Mouse (Mus musculus): ENCODE measurements around the gene Spdye4b. TPM values are rescaled to one million over a fixed set of nuclear protein-coding genes. Genes with fewer than 3 reads are reported as not detected.

Spdye4b gene
- not detected in 2 replicates for polyA plus RNA-seq (2012; rRNA removed; ENCODE audit: low replicate concordance)

DNA sequence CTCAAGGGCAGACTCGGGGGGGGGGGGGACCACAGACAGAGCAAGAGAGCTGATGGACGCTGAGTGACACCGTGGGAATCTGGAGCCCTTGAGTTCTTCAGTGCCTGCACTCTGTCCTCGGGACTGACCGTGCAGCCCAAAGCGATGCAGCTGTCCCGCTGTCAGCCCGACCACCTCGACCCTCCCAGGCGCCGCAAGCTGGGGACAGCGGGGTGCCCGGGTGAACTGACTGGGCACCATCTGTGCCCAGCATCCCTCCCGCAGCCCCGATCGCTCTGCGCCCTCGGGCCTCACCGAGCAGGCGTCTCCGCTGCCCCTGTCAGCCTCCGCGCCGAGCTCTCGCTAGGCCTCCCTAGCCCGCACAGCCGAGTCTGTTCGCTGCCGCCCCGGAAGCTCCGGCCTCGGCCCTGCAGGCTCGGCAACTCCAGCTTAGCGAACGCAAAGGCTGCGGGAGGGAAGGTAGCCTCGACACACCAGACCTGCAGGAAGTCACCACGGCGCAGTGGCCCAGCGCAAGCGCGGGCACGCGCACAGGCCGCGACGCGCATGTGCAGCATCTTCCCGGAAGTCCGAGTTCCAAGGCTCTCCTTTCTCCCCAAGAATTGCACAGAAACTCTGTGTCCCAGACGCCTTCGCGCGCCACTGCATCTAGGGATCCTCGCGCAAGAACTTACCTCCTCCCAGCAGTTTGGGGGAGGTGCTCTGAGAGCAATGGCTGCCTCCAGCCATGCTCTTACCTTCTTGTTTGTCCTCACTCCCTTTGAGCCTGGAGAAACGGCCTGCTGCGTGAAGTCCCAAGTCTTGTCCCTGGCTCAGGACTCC, at the start of gene Spdye4b, which contains the start of gene Rbak:
Gene Spdye4b (plus strand): TSS at position 763 of the 822 bp plus-strand sequence.
Gene Rbak (minus strand): TSS at position 521 of the 822 bp plus-strand sequence.

DNA sequence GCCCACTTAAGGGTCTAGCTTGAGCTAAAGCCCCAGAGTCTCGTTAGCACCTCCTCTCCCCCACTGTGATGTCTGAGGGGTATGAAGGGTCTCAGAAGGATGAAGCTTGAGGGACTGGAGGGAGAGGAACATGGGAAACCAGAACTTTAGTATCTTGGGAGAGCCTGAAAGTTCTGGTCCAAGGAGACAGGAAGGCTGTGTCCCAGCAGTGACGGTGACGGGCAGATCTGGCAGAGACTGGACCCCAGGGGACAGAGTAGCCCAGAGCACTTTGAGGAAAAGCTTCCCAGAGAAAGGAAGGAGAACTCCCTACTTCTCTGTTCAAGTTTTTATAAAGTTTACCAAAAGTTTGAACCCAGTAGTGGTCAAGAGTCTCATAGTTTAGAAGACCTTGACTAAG, 33.3 kb upstream of the Spdye4b start, which contains the start of gene Olfr718-ps1:
Gene Olfr718-ps1 (minus strand): TSS at position 101 of the 400 bp plus-strand sequence.

DNA sequence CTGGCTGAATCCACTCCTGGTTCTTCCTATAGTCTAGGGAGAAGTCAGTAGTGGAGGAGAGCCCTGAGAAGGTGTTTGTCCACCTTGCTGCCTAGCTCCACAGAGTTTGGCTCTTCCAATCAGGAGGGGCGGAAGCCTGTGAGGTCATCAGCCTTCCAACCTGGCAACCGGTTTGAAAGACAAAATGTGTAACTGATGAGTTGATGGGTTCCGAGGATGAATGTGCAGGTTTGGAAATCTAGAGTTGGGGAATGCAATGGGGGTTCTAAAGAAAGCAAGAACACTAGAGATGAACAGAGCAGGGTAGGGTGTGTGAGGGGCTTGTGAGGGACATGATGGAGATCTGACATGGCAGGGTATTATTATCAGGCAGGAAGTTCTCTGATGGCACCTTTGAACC, 46.0 kb downstream of the Spdye4b start, which contains the start of gene Spdye4a:
Gene Spdye4a (minus strand): TSS at position 101 of the 400 bp plus-strand sequence.

DNA sequence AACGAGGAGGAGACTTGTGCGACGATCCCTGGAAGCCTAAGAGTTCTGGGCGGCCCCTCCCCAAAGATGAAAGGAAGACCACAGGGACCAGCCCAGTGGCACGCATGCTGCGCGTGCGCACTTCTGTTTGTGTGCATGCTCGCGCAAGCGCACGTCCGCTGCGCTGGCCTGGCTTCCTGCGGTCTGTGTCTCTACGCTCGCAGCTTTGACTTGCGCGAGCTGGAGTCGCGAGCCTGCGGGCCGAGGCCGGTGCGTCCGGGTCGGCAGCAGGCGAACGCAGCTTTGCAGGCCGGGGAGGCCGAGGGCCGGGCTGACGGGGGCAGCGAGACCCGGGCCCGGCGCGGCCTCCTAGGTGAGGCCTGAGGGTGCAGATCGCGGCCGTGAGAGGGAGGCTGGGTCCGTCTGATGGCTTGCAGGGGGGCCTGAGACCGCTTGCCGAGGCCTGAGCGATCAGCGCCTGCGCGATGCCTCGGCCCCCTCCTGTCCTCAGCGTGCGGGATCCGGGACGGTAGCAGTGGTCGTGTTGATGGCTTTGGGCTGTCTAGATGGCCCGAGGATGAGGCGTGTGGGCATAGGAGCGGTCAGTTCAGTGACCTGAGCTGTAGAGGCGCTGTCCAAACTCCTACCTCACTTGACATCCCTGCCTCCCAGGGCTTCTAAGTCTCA, 54.3 kb downstream of the Spdye4b start, which contains the start of gene Zfp12:
Gene Zfp12 (plus strand): TSS at position 136 of the 666 bp plus-strand sequence.

Other genes with a start within 250 kb of the Spdye4b start
- 9.2 and 14.1 TPM in 2 replicates for gene Fscn1, start 220.7 kb upstream of the Spdye4b start, polyA plus RNA-seq (2012; rRNA removed; ENCODE audit: low replicate concordance)
- gene Rnf216, start 68.0 kb upstream of the Spdye4b start, polyA plus RNA-seq (2012; rRNA removed; ENCODE audit: low replicate concordance): 18.3 and 22.1 TPM in 2 replicates
- gene Olfr718-ps1, start 33.4 kb upstream of the Spdye4b start, polyA plus RNA-seq (2012; rRNA removed; ENCODE audit: low replicate concordance): not detected in 2 replicates
- gene Rbak, start 242 bp upstream of the Spdye4b start, polyA plus RNA-seq (2012; rRNA removed; ENCODE audit: low replicate concordance): 0.70 and 1.4 TPM in 2 replicates
- gene Spdye4a, start 45.9 kb downstream of the Spdye4b start, polyA plus RNA-seq (2012; rRNA removed; ENCODE audit: low replicate concordance): not detected in 2 replicates
- 1.6 and 2.0 TPM in 2 replicates for gene Zfp12, start 54.1 kb downstream of the Spdye4b start, polyA plus RNA-seq (2012; rRNA removed; ENCODE audit: low replicate concordance)
- gene Zfp316, start 89.0 kb downstream of the Spdye4b start, polyA plus RNA-seq (2012; rRNA removed; ENCODE audit: low replicate concordance): 2.8 and 3.0 TPM in 2 replicates
- gene Zfp853, start 112.6 kb downstream of the Spdye4b start, polyA plus RNA-seq (2012; rRNA removed; ENCODE audit: low replicate concordance): 0.13 and 0.36 TPM in 2 replicates
- 25.7 and 28.4 TPM in 2 replicates for gene E130309D02Rik, start 134.3 kb downstream of the Spdye4b start, polyA plus RNA-seq (2012; rRNA removed; ENCODE audit: low replicate concordance)
- gene Zdhhc4, start 148.2 kb downstream of the Spdye4b start, polyA plus RNA-seq (2012; rRNA removed; ENCODE audit: low replicate concordance): 41.7 and 49.0 TPM in 2 replicates
- 0.04 and 0.08 TPM in 2 replicates for gene Grid2ip, start 176.3 kb downstream of the Spdye4b start, polyA plus RNA-seq (2012; rRNA removed; ENCODE audit: low replicate concordance)
- 173 and 317 TPM in 2 replicates for gene Kdelr2, start 222.8 kb downstream of the Spdye4b start, polyA plus RNA-seq (2012; rRNA removed; ENCODE audit: low replicate concordance)